Mouse (Mus musculus): Measurements from ENCODE around the gene Ankrd34a. TPM values are rescaled to one million over a fixed set of nuclear protein-coding genes. Genes with fewer than 3 reads are reported as not detected.

The Ankrd34a gene
- total RNA-seq, 2 experiments from 2014 or later: 1.9 TPM

- DNase-seq (ENCODE audit: low spot score in 2 of 2): no peak
These were observed 34.3 kb upstream of the Ankrd34a start for GRCm38 (mm10) chr3:96561946-96562681.

- no peak for DNase-seq (ENCODE audit: low spot score in 2 of 2)
These were observed 33.2 kb upstream of the Ankrd34a start for GRCm38 (mm10) chr3:96563267-96563666.

DNA sequence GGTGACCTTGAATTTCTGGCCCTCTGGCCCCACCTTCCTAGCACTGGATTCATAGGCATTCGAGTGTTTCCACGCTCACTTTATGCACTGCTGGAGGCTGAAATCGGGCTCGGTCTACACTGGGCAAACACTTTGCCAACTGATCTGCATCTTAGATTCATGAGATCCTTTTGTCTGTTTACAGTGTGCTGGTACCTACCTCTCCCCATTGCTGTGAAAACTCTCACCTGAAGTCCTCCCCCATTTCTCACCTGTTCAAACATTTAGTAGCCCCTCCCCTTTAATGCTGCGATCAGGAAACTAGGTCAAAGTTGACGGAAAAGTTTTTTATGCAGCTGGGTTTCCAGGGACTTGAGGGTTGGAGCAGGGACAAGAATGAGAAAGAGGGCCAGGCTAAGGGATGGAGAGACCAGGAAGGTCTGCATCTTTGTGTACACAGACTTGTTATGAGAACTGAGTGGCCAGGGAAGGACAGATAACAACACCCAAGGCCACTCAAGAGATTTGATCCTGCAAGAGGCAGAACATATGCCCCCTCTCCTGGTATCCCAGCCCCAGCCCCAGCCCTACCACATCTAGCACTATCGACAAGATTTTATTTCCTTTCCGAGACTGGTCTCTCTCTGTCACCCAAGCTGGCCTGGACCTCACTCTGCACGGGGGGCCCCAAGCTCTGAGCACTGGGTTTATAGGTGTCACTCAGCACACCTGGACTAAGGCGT, 32.4 kb upstream of the Ankrd34a start:
- no peak for DNase-seq (ENCODE audit: low spot score in 2 of 2)

GRCm38 (mm10) chr3:96564633-96565032, 31.8 kb upstream of the Ankrd34a start:
- DNase-seq (ENCODE audit: low spot score in 2 of 2): no peak

GRCm38 (mm10) chr3:96565105-96565504, 31.3 kb upstream of the Ankrd34a start:
- DNase-seq (ENCODE audit: low spot score in 2 of 2): no peak

DNA sequence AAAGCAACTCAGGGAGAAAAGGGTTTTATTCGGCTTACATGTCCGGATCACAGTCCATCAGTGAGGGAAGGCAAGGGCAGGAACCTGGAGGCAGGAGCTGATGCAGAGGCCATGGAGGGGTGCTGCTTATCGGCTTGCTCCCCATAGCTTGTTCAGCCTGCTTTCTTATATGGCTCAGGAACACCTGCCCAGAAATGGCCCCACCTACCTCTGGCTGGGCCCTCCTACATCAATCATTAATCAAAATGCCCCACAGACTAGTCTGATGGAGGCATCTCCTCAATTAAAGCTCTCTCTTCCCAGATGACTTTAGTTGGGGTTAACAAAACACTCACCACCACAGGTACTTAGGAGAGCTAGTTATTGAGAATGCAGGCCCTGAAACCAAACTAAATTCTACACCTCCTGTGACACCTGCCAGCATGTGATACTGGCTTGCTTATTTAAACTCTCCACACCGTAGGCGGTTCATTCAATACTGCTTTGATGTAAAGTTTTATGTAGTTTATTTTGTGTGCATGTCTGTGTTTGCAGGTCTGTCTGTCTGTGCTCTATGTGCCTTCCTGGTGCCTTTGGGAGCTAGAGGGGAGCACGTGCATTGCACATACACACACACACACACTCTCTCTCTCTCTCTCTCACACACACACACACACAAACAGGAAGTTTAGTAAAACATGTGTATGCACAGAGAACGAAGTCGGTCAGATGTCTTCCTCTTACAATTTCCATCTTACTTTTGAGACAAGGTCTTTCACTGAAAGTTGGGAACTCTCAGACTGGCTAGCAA, 29.6 kb upstream of the Ankrd34a start:
- no peak for DNase-seq (ENCODE audit: low spot score in 2 of 2)

GRCm38 (mm10) chr3:96568605-96569004, 27.8 kb upstream of the Ankrd34a start:
- no peak for DNase-seq (ENCODE audit: low spot score in 2 of 2)

GRCm38 (mm10) chr3:96569506-96569905, 26.9 kb upstream of the Ankrd34a start:
- no peak for DNase-seq (ENCODE audit: low spot score in 2 of 2)

- DNase-seq (ENCODE audit: low spot score in 2 of 2): no peak
These were observed 26.4 kb upstream of the Ankrd34a start for GRCm38 (mm10) chr3:96569966-96570605.

DNA sequence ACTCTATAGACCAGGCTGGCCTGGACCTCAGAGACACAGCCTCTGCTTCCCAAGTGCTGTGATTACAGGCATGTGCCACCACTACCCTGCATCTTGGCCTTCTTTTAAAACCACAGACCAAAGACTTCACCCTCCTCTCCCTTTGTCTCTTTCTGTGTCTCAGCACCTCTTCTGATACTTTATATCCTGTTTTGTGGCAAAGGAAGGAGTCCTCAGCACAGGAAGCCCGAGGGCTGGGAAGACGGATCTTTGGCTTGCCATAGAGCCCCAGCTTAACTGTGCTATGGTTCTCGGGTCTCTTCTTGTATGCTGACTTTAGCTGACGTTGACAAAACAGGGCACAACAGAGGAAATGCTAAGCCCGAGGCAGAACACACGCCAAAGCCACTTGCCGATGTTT, 25.8 kb upstream of the Ankrd34a start:
- DNase-seq (ENCODE audit: low spot score in 2 of 2): no peak

- no peak for DNase-seq (ENCODE audit: low spot score in 2 of 2)
These were observed 25.1 kb upstream of the Ankrd34a start for GRCm38 (mm10) chr3:96571336-96571735.

GRCm38 (mm10) chr3:96571896-96572698, 24.3 kb upstream of the Ankrd34a start:
- no peak for DNase-seq (ENCODE audit: low spot score in 2 of 2)

- no peak for DNase-seq (ENCODE audit: low spot score in 2 of 2)
These were observed 22.6 kb upstream of the Ankrd34a start for GRCm38 (mm10) chr3:96573611-96574511.

DNA sequence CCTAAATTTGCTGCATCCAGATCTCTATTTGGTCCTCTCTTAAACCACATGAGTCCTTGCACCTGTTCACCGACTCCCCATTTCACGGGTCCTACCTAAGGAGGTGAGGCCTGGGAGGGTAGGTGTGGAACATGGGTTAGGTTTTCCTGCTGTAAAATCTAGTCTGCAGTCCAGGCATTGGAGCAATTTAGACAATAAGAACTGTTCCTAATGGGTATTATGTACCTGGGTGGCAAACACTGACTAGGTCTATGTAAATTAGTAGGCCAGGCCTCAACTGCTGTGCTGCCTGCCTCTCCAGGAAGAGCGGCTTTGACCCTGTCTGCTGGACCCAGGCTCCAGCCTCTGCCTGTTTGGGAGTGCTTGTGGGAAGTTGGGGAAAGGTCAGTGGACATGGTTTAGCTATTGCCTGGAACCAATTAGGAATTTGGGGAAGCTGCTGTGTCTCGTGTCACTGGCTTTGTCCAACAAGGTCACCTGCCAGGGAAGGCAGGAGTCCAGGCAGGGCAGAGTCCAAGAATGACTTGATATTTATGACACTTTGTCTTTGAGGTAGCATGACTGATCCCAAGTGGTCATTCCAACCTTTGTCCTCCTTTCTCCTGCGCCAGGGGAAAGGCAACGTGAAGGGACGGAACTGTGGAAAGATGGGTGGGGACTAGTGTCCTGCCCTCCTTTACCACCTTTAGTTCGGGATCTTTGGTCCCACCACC, 21.0 kb upstream of the Ankrd34a start:
- DNase-seq (ENCODE audit: low spot score in 2 of 2): peak in 1 of 2 experiments; percentile 65

GRCm38 (mm10) chr3:96576005-96576658, 20.3 kb upstream of the Ankrd34a start:
- DNase-seq (ENCODE audit: low spot score in 2 of 2): no peak

DNA sequence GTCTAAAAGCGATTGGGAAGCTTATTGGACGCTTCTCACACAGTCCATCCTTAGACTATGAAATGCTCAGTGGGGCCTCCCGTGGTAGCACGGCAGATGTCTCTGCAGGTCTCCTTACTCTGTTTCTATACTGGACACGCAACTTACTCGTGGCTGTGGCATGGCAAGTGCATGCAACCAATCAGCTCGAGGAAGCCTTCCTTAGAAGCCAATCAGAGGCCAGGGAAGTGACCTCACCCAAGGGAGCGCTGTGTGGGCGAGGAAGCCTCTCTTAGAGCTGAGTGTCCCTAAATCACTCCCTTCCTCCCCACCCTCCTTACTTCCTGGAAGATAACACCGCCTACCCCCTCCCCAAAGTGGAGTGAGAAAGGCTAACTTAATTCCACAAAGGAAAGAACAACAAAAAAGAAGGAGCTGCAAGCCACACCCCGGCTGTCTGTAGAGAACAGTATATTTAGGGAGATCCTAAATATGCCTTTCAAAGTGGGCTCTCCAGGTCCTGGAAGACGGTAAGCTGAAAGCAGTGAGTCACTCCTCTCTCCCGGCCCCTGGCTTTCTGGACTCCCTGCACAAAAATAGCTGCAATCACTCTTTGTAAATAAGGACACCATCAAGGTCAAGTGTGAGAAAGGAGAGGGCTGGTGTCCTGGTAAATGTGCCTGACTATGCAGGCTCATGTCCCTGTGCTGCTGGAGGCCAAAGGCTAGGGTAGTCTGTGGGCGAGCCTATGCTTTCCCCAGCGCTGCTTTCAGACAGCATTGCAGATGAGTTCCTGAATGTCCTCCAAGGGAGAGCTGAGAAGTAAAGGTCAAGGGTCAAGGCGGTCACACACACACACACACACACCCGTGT, 19.5 kb upstream of the Ankrd34a start, which contains the start of gene Gm16253:
Gene Gm16253, plus strand, starts transcription at position 295 of the 852 bp plus-strand sequence.
- peak; percentile 80 to 93 for DNase-seq (ENCODE audit: low spot score in 2 of 2)

- DNase-seq (ENCODE audit: low spot score in 2 of 2): no peak
These were observed 18.9 kb upstream of the Ankrd34a start for GRCm38 (mm10) chr3:96577566-96577965.
